Mouse (Mus musculus): Measurements from ENCODE around the gene Xpo5.

The Xpo5 gene

DNA sequence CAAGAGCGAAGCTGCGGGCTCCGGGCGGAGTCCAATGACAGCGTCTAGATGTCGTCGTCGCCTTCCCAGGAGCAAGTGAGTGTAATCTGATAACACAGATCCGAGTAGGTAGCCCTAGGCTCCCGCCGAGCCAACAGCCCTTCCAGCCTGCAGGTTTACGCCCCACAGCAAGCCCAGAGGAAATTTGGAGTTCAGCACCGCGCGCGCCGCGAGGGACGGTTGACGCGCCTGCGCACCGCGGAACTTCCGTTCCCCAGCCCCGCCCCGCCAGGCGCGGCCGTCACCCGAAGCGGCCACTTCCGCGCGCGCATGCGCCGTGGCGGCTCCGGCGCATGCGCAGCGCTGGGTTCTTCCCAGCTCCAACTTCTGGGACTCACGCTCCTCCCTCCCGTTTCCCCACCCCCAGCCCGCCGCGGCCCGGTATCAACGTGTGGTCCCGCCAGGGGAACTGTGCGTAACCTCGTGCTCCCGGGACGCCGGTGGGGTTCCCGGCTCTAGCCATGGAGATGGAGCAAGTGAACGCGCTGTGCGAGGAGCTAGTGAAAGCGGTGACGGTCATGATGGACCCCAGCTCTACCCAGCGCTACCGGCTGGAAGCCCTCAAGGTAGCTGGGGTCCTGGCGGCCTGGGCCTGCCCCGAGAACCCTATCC, at the start of gene Xpo5, which contains the start of gene Polh:
TSS of gene Xpo5 (plus strand) at position 362 of the 651 bp plus-strand sequence.
TSS of gene Polh (minus strand) at position 225 of the 651 bp plus-strand sequence.
- DNase-seq (ENCODE audit: low spot score): peak; percentile 97

DNA sequence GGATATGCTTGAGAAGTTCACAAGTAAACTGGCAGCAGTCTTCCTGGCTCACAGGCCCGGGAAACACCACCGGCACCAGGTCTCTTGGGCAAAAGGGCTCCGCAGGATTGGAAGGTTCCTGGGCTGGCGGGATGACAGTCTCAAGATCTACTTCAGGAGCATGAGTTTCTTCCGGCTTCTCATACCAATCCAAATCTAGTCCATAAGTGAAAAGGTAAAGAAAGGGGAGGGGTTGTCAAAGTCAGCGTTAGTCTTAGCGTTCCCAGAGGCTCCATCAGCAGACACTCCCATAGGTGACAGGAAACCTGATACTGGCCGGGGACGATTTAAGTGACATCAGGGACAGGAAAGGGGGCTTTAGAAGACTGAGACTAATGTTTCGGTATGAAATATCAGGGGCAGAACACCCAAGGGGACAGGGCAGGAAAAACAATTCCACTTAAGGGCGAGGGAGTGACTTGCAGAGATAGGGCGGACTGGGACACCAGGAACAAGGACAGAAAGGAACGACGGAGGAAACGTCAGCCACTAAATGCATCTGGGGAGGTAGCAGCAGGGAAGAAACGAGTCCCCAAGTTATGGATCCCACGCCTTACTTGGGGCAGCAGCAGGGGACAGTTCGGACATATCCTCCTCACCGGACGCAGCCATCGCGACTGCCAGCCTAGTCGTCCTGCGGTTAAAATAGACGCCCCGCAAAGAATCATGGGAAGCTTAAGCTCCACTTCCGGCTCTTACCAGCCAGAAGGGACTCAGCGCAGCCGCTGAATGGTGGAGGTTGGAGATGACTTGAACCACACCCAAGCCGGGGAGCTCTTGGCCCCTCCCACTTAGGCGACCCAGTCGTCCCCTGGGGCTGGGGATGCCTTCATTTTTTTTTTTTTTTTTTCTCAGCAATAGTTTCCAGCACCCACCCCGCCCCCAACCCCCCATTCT, 49.5 kb upstream of the Xpo5 start, which contains the start of gene Mad2l1bp:
TSS of gene Mad2l1bp (minus strand) at position 707 of the 936 bp plus-strand sequence.
- peak; percentile 96 for DNase-seq (ENCODE audit: low spot score)

DNA sequence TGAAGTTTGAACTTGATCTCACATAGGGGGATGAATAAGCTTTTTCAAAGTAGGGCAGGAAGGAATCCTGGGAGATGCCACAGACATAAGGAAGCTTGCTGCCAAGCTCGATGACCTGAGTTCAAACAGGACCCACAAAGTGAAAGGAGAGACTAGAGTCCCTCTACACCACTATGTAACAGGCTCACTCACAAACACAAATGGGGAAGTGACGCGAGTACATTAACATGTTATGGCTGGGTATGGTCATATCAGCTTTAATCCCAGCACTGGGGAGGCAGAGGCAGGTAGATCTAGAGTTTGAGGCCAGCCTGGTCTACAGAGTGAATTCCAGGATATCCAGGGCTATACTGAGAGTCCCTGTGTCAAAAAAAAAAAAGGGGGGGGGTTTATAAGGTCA, 48.2 kb upstream of the Xpo5 start:
- no peak for DNase-seq (ENCODE audit: low spot score)

DNA sequence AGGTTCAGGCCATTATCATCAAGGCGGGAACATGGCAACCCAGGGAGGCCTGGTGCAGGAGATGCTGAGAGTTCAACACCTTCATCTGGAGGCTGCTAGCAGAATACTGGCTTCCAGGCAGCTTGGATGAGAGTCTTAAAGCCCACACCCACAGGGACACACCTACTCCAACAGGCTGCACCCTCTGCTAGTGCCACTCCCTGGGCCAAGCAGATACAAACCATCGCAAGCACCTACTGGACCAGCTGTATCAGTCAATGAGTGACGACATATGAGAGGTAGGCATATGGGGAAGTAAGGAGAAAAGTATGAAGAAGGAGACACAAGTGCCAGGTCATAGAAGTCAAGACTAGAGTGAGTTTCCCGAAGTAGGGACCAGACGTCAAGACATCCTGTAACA, 45.9 kb upstream of the Xpo5 start:
- no peak for DNase-seq (ENCODE audit: low spot score)

DNA sequence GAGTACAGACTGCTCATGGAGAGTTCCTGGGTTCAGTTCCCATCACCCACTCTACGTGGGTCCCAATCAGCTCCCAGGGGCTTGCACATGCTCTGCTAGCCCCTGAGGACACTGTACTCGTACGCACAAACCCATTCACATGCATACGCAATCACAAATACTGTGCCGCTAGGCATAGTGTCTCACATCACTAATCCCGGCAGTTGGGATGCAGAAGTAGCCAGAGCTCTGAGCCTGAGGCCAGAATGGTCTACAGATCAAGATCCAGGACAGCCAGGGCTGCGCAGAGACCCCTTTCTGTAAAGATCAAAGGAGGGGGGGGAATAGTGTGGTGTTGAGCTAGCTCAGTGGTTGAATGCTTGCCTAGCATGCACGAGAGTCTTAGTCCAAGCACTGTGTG, 45.5 kb upstream of the Xpo5 start:
- no peak for DNase-seq (ENCODE audit: low spot score)

DNA sequence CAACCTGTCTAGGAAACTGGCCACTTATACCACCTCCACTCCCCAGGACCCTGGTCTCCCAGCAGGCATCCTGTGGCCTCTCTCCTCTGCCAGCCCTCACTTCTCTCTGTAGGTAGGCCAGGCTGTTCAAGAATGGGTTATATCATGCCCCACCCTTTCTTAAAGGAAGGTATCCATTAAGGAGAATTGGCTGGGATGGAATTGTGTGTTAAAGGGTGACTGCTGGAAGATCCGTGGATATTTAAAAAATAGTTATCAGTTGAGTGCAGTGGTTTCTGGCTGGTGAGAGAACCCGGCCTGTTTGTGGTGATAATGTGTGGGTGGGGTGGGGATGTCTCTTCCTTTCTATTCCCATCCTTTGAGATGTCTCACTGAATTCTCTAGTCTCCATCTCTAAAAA, 43.3 kb upstream of the Xpo5 start:
- no peak for DNase-seq (ENCODE audit: low spot score)

DNA sequence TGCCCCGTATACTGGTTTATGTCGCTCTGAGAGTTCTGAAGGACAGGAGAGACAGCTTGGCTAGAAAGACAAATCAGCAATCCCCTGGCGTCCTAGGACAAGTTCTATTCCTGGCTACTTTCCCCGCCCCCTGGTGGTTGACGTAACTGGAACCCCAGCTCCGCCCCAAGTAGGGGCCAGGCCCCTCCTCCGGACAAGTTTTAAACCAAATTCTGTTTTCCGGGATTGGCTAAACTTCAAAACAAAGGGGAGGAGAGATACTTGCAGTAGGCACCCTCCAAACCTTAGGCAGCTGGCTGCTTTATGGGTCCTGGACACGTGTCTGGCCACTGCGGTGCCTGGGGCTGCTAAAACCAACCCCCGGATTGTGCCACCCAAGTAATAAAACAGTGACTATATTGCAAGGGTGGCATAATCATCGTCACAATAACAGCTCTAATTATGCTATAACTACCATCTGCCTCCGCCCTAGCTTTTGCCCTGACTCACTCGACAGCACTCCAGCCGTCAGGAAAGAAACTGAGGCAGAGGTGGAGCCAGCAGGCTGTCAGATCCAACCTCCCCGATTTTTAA, 42.4 kb upstream of the Xpo5 start:
- peak; percentile 95 for DNase-seq (ENCODE audit: low spot score)

DNA sequence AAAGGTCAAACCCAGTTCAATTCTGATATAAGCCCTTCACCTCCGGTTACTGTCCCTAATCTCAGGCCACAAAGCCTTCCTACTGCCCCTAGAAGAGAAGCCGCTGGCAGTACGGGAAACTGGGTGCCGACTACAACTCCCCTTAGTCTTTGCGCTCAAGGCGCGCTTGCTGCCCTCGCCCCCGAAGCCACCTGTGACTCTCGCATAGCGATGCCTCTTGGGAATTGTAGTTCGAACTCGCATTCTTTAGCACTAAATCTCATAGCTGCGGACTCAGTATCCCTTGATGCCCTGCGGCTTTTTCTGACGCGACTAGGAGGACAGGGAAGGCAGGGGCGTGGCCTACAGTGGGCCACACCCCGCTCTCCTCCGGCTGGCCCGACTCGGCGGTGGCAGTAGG, 41.9 kb upstream of the Xpo5 start, which contains the start of gene Gtpbp2:
TSS of gene Gtpbp2 (plus strand) at position 347 of the 400 bp plus-strand sequence.
- DNase-seq (ENCODE audit: low spot score): peak; percentile 100

DNA sequence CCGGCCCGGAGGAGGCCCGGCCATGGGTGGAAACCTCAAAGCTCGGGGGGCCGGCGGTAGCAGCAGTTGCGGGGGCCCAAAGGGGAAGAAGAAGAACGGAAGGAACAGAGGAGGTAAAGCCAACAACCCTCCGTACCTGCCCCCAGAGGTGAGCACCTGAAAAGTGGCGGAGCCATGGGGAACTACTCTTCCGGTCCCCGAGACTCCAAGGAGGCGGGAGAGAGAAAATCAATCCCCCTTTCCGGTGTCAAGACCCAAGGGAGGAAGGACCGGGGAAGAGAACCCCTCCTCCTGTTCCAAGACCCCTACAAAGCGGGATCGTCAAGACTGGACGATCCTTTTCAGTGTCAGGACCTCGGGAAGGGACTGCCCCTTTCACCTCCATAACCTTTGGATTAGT, 41.4 kb upstream of the Xpo5 start:
- DNase-seq (ENCODE audit: low spot score): peak; percentile 71

DNA sequence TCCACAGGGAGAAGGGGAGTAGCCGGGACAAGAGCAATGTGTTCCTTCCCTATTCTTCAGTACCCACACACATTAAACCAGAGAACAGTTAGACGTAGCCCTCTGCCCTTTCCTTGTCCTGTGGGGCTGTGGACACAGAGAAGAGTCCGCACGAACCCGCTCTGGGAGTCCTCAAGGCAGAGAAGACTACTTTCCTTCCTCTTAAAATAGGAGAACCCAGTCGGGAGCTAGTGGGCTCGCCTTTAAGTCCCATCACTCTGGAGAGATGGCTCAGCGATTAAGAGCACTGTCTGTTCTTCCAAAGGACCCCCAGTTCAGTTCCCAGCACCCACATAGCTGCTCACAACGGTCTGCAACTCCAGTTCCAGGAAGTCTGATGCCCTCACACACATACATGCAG, 40.9 kb upstream of the Xpo5 start:
- no peak for DNase-seq (ENCODE audit: low spot score)

DNA sequence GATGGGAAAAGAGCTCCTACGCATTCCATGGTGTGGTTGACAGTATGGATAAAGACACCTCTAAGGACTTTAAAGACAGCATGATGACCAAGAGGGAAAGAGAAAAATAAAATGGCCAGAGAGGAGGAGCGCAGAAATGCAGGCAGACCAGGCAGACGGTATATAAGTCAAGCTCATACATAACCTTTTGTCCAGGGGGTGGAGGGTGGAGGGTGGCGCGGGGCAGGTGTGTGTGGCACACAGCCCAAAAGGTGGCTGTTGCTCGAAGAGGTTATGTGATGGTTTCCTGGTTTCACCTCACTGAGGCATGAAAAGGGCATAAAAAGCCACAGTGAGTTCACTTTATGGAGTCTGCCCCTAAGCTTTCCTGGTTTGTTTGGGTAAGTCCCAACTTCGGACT, 40.0 kb upstream of the Xpo5 start:
- DNase-seq (ENCODE audit: low spot score): no peak

DNA sequence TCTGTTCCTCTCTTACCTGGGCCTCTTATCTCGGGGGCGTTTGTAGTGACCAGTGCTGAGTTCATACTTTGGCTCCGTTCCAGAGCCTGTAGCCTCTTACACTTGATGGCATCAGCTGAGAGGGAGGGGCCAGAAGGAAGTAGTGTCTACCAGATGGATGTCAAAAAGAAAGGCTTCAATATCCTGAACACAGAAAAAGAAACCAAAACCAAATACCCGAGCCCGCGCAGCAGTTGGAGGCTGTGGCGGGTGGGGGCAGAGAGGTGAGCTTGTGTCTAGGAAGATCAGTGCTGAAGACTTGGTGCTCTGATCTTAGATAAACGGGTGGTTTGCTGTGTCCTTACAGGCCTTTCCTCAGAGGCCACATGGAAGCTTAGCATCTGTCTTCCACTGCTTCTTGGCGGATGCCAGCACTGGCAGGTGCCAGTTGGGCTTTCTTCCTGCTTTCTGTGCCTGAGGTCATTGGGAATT, 39.6 kb upstream of the Xpo5 start:
- DNase-seq (ENCODE audit: low spot score): no peak

DNA sequence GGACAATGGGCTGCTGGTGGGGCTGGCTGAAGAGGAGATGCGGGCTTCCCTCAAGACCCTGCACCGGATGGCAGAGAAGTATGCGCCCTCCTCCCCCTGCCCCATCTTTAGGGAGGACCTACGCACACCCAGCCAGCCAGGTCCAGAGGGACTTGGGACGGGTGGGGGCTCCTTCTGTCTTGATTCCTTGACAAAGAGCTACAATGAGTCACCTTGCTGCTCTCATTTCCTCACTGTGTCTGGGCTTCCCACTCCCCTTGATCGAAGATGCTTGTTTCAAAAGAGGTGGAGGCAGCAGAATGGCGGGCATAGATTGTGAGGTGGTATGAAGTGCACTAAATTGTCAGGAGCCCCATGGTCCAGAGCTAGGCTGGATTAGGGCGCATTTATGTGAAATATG, 38.3 kb upstream of the Xpo5 start:
- no peak for DNase-seq (ENCODE audit: low spot score)

DNA sequence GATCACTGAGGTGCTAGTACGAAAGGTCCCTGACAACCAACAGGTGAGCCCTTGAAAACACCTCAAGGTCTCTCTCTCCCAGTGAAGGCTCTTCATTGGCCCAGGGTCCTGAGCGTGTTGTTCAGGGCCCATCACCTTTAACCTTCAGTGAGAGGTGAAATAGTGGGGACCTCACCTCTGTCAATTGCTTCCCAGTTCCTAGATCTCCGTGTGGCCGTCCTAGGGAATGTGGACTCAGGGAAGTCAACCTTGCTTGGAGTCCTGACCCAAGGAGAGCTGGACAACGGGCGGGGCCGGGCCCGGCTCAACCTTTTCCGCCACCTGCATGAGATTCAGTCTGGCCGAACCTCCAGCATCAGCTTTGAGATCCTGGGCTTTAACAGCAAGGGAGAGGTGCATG, 37.8 kb upstream of the Xpo5 start:
- no peak for DNase-seq (ENCODE audit: low spot score)

DNA sequence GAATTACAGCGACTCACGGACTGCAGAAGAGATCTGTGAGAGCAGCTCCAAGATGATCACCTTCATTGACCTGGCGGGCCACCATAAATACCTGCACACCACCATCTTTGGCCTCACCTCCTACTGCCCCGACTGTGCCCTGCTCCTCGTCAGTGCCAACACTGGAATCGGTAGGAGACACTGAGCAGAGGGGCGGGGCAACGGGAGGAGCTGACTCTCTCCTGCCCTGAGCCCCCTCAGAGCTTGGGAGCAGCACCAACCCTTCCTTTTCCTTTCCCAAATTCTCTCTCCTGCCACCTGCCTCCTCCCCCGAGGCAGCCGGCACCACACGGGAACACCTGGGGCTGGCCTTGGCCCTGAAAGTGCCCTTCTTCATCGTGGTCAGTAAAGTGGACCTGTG, 37.1 kb upstream of the Xpo5 start:
- no peak for DNase-seq (ENCODE audit: low spot score)

DNA sequence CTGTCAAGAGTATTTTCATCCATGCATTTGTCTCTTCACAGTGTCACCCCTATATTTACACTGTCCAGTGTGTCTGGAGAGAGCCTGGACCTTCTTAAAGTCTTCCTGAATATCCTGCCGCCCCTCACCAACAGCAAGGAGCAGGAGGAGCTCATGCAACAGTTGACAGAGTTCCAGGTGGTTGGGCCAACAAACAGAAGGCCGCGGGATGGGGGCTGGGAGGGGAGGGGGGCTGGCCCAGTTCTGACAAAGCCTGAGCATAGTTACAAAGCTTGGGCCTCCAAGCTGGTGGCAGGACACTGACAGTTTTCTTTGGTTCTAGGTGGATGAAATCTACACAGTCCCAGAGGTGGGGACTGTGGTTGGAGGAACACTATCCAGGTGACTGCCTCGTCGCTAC, 36.3 kb upstream of the Xpo5 start:
- DNase-seq (ENCODE audit: low spot score): no peak

DNA sequence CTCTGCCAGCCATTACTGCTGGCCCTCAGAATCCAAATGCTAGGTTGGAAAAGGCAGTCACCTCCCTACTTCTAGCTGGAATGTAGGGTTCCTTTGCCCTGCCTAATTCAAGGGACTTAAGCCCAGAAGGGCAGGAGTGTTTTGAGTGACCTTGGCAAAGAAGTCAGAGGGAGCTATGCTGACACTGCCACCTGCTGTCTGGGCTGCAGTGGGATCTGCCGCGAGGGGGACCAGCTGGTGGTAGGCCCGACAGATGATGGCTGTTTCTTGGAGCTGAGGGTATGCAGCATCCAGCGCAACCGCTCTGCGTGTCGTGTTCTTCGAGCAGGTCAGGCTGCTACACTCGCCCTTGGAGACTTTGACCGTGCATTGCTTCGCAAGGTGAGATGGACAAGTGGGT, 35.6 kb upstream of the Xpo5 start:
- DNase-seq (ENCODE audit: low spot score): no peak

DNA sequence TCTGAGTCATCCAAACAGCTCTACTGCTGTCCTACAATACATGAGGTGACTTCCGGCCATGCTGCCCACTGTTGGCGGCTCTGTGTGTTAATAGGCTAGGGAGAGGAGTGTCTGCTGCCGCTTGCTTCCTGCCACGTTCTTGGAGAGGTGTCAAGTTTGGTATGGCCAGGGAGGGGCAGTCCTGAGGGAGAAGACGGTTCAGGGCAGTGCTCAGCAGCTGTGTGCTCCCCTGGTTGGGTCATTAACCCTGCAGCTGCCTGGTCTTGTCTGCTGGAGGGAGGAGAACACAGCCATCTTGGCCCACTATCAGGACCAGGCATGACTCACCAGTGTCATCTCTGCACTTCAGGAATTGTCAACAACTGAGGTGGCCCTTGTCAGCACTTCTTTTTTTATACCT, 34.3 kb upstream of the Xpo5 start:
- no peak for DNase-seq (ENCODE audit: low spot score)

DNA sequence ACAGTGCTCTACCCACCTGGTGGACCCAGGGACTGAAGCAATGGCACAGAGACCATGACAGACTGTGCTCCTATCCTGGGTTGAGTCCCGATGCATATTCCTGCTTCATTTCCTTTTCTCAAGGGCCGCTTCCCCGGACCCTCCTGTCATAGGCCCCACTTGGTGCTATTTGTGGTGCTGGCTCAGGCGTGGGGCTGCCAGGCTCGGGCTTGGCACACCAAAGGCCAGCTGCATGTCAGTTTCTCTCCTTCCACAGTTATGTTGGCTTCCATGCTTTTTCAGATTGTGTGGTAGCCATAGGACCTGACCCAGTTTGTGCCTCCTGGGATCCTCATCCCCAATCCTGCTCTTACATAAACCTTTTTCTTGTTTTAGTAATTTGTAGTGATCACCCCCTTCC, 33.8 kb upstream of the Xpo5 start:
- DNase-seq (ENCODE audit: low spot score): no peak

DNA sequence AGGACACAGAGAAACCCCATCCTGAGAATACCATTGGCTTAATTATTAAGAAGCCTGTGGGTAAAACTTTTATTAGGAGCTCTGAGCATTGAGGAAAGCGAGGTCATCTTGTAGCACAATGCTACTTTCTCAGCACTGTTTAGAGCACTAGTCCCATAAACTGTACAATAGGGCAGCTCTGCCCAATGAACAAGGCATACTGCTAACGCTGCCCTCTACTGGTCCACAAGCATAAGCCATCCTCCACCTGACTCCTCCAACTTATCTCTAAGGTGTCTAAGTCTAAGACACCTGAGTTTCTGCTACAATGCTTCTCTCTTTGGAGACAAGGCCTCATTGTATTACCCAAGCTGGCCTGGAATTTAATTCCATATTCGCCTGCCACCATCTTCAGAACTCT, 32.0 kb upstream of the Xpo5 start:
- DNase-seq (ENCODE audit: low spot score): peak; percentile 63

DNA sequence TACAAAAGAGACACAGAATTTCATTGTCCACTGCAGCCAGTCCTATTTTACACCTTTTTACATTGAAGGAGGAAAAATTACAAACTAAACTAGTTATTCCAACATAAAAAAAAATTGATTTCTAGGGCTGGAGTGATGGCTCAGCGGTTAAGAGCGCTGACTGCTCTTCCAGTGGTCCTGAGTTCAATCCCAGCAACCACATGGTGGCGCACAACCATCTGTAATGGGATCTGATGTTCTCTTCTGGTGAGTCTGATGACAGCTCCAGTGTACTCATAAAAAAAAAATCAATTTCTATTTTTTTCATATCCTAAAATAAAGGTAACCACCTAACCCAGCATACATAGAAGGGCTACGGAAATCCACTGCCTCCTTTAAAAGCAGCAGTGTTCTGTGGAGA, 20.3 kb upstream of the Xpo5 start:
- no peak for DNase-seq (ENCODE audit: low spot score)

DNA sequence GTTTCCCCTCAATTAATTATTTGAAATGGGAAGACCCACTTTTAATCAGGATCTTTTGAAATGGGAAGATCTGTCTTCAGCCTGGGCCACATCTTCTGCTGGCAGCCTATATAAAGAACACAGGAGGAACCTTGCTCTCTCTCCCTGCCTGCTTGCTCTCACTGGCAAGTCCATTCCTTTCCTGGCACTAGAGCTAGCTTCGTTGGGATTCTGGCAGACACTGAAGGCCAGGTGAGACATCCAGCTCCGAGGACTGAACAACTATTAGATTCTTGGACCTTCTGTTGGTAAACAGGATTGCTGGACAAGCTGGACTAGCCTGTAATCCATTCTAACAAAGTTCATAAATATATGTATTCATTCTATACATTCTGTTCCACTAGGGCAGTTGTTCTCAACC, 13.8 kb upstream of the Xpo5 start:
- DNase-seq (ENCODE audit: low spot score): no peak

DNA sequence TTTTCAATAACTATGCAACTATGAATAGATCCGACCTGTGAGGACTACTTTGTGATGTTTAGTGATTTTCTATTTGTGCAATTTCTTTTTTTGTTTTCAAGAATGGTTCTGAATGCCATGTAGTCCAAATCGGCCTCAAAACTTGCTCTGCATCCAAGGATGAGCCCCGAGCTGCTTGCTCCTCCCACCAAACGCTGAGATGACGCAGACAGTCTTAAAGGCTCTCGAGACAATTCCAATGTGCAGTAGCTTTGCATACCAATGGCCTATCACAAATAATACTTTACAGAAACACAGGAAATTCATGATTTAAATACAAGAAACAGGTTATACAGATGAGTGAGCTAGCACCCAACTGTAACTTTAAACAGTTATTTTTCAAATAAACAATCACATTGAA, 1.4 kb upstream of the Xpo5 start:
- DNase-seq (ENCODE audit: low spot score): no peak

All from embryo, embryonic 10.5 days (tissue).